Mouse (Mus musculus) heart, embryonic 16.5 days (tissue): ENCODE results near the gene C87436. TPM values are rescaled to one million over a fixed set of nuclear protein-coding genes. Genes with fewer than 3 reads are reported as not detected.
A peak's percentile ranks its signal among the peaks of the same experiment; 100 is the strongest.

ENCODE experiments used
- ATAC-seq: fragments of 200-750 bp; cut with Nextera tagmentation; replicated peaks from 2 replicates; pipeline ENCODE4 v1.8.0; 2017; ENCODE audit warnings: moderate number of reproducible peaks; ENCODE audit not compliant: insufficient read depth, low FRiP score; ENCODE audit errors: extremely low read depth
- H3K27ac ChIP-seq: fragments of 300-500 bp; sonication (generic); 2 replicates; pipeline ENCODE4 v1.5.1; 2014; ENCODE audit warnings: mild to moderate bottlenecking, low read length, control low read depth, moderate library complexity
- H3K27me3 ChIP-seq: fragments of 300-500 bp; sonication (generic); 2 replicates; pipeline ENCODE4 v1.6.1; 2014; ENCODE audit warnings: low read length, mixed read lengths; ENCODE audit not compliant: control insufficient read depth, insufficient read depth
- H3K36me3 ChIP-seq: fragments of 300-500 bp; sonication (generic); 2 replicates; pipeline ENCODE4 v1.6.1; 2014; ENCODE audit not compliant: control insufficient read depth, insufficient read depth
- H3K4me1 ChIP-seq: fragments of 300-500 bp; sonication (generic); 2 replicates; pipeline ENCODE4 v1.6.1; 2014; ENCODE audit warnings: low read length, mixed read lengths; ENCODE audit not compliant: control insufficient read depth, insufficient read depth
- H3K4me2 ChIP-seq: fragments of 300-500 bp; sonication (generic); 2 replicates; pipeline ENCODE4 v1.6.1; 2014; ENCODE audit warnings: low read depth, mild to moderate bottlenecking, control low read depth, low read length
- H3K4me3 ChIP-seq: fragments of 300-500 bp; sonication (generic); 2 replicates; pipeline ENCODE4 v1.5.1; 2014; ENCODE audit warnings: mild to moderate bottlenecking, control low read depth, low read length
- H3K9ac ChIP-seq: fragments of 300-500 bp; sonication (generic); 2 replicates; pipeline ENCODE4 v1.6.1; 2014; ENCODE audit warnings: low read length, control low read depth
- H3K9me3 ChIP-seq: fragments of 300-500 bp; sonication (generic); replicated peaks from 2 replicates; pipeline ENCODE4 v1.6.1; 2016; ENCODE audit warnings: low read length; ENCODE audit not compliant: control insufficient read depth
- WGBS: fragments of 180-500 bp; shearing (Covaris S2); extraction: QIAGEN DNeasy Blood & Tissue Kit; methylation state at CpG from one replicate; pipeline ENCODE4 v1.1.7; 2014; 5-methylcytosine and 5-hydroxymethylcytosine counted together
- polyA plus RNA-seq: library from polyadenylated mRNA; unstranded; fragments of >200 nt; fragmentation: Nextera tagmentation; extraction: Ambion mirVana; gene quantifications from 2 replicates; pipeline ENCODE4 v1.2.1, GENCODE M21; 2015

C87436 gene
- 18.5 and 20.1 TPM in 2 replicates for polyA plus RNA-seq

DNA sequence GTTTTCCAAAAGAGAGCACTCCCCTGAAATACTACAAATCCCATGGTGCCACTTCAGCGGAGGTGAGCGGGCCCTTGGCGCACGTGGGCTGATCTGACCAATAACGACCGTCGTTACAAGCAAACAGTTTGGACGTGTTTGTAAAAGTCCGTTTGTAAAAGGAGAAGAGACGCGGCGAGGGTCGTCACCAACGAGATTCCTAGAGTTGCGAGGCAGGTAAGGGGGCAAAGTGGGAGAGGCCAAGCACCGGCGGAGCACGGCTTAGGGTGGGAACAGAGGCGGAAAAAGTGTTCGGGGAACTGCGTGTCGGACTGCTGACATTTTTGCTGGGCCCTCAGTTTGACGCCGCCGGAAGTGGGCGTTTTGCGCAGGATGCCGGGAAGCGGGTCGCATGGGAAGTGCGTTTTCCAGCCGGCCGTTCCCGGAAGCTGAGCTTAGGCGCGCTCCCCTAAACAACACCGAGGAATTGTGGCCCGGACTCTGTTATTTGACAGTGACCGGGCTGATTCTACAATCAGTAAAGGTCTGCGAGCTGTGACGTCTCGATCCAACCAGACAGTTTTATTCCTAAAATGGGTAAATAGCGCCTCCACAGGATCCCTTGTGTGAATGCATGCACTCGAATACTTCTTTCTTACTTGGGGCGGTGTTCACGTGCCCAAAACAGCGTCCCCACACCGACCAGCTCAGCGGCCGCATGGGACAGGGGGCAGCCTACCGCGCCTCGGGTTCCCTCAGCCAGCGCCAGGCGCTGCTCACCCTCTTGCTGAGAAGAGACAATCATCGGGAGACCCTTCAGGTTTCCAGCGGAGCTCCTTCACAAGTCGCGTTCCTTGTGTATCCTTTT lies at the start of gene C87436:
Gene C87436, plus strand, starts transcription at position 103 of the 847 bp plus-strand sequence.
- peak within 1 kb of the TSS; percentile 88 for H3K9ac ChIP-seq
- H3K27ac ChIP-seq = peak within 1 kb of the TSS; percentile 97
- peak; percentile 95 for ATAC-seq
- peak within 1 kb of the TSS; percentile 89 for H3K4me2 ChIP-seq
- peak within 1 kb of the TSS; percentile 82 for H3K4me3 ChIP-seq
- H3K27me3 ChIP-seq = no peaks in the 10 kb centered on the region
- peaks cover 19% of the 10 kb centered on the region for H3K36me3 ChIP-seq
- under 1% methylated on average over 59 of the region's 59 CpGs for WGBS
- H3K9me3 ChIP-seq = no peaks in the 10 kb centered on the region
- peaks cover 6% of the 10 kb centered on the region for H3K4me1 ChIP-seq

DNA sequence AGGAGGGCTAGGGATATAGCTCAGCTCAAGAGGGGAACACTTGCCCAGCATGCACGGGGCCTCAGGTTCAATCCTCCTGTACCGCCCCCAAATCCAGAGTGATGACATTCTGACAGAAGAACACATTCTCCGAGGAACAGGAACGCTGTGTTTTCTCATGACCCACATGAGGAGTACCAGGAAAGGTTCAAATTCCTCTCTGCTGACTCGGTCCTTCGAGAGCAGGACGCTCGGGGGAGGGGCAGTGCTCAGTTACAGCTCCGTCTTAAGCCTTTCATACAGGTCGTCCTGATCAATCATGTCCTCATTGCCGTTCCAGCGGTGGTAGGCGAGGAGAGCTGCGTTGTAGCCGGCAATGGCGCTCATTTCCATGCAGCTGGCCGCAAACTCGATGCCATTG lies 49.7 kb upstream of the C87436 start:
- no peak overlapping the region for H3K9ac ChIP-seq
- no peak overlapping the region for H3K4me2 ChIP-seq
- no peaks in the 10 kb centered on the region for H3K4me1 ChIP-seq
- peaks cover 41% of the 10 kb centered on the region for H3K36me3 ChIP-seq
- no peaks in the 10 kb centered on the region for H3K27me3 ChIP-seq
- no peak for ATAC-seq
- no peak overlapping the region for H3K4me3 ChIP-seq
- no peak overlapping the region for H3K27ac ChIP-seq
- no peaks in the 10 kb centered on the region for H3K9me3 ChIP-seq
- WGBS = 63% methylated on average over 18 of the region's 18 CpGs

GRCm38 (mm10) chr6:86391326-86391725 lies 46.8 kb upstream of the C87436 start:
- no peaks in the 10 kb centered on the region for H3K27me3 ChIP-seq
- peaks cover 17% of the 10 kb centered on the region for H3K4me1 ChIP-seq
- no peak overlapping the region for H3K27ac ChIP-seq
- 96% methylated on average over 5 of the region's 5 CpGs for WGBS
- no peak for ATAC-seq
- no peak overlapping the region for H3K4me3 ChIP-seq
- no peak overlapping the region for H3K9ac ChIP-seq
- no peaks in the 10 kb centered on the region for H3K9me3 ChIP-seq
- H3K4me2 ChIP-seq = no peak overlapping the region
- H3K36me3 ChIP-seq = peaks cover 45% of the 10 kb centered on the region

DNA sequence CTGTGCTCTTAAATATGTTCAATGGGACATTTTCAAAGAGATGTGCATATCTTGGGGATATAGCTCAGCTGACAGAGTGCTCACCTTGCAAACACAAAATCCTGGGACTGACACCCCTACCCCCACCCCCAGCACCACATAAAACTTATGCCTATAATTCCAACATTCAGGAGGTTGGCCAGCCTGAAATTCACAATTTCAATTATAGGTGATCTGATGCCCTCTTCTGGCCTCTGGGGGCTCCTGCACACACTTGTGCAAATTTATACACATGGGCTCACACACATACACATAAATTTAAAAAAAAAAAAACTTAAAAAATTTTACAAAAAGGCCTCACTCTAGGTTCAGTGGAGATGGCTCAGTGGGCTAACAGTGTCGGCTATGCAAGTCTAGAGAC lies 45.0 kb upstream of the C87436 start:
- ATAC-seq = no peak
- H3K9me3 ChIP-seq = no peaks in the 10 kb centered on the region
- peaks cover 38% of the 10 kb centered on the region for H3K36me3 ChIP-seq
- 86% methylated on average over 1 of the region's 1 CpGs for WGBS
- no peak overlapping the region for H3K4me2 ChIP-seq
- H3K27me3 ChIP-seq = no peaks in the 10 kb centered on the region
- no peak overlapping the region for H3K27ac ChIP-seq
- H3K9ac ChIP-seq = no peak overlapping the region
- peaks cover 23% of the 10 kb centered on the region for H3K4me1 ChIP-seq
- H3K4me3 ChIP-seq = no peak overlapping the region

GRCm38 (mm10) chr6:86394078-86394720 lies 44.0 kb upstream of the C87436 start:
- Histone ChIP-seq H3K4me2 (no peak overlapping the region), H3K27ac (no peak overlapping the region), H3K9ac (no peak overlapping the region), H3K4me3 (no peak overlapping the region), H3K4me1 (peaks cover 23% of the 10 kb centered on the region), H3K27me3 (no peaks in the 10 kb centered on the region), H3K9me3 (no peaks in the 10 kb centered on the region), H3K36me3 (peaks cover 28% of the 10 kb centered on the region)
- 86% methylated on average over 17 of the region's 17 CpGs for WGBS
- no peak for ATAC-seq

DNA sequence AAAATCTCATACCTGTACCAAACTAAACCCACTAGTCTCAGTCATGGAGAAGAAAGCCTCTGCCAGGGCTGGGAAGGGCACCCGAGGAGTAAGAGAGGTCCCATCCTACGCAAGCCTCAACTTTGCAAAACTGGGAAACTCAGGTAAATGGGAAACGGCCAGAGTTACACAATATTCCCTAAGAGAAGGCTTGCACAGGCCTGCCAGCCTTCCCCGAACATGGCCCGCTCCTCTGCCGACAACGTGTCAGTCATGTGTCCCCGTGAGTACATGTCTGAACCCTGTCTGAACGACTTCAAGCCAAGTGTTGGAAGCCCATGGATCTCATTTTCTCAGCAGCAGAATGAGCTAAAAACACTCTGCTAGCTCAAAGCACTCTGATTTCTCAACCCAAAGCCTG lies 43.2 kb upstream of the C87436 start:
- Histone ChIP-seq H3K27ac (no peak overlapping the region), H3K4me1 (peaks cover 23% of the 10 kb centered on the region), H3K27me3 (no peaks in the 10 kb centered on the region), H3K36me3 (peaks cover 25% of the 10 kb centered on the region), H3K9me3 (no peaks in the 10 kb centered on the region), H3K4me2 (peak overlapping the region; percentile 88; the same call in 1 of the 2 replicates), H3K9ac (no peak overlapping the region), H3K4me3 (no peak overlapping the region)
- WGBS = 72% methylated on average over 9 of the region's 9 CpGs
- ATAC-seq = no peak

DNA sequence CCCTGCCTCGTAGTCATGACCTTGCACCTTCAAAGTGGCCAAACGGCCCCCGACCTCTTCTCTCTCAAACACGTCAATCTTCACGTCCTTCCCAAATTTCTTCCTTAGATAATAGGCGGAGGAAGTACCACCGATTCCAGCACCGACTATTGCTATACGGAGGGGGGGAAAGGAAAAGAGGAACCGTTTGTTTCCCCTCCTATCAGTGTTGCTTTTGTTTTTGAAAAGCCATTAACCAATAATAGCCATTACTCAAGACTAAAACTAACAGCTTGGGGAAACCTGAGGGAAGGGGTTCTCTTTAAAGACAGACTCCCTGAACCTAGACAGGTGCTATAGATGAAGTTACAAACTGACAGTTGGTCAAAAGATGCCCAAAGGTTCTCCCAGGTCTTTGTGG lies 42.2 kb upstream of the C87436 start:
- Histone ChIP-seq H3K4me1 (peaks cover 26% of the 10 kb centered on the region), H3K4me3 (peak overlapping the region; percentile 81), H3K27me3 (no peaks in the 10 kb centered on the region), H3K9me3 (no peaks in the 10 kb centered on the region), H3K4me2 (peak overlapping the region; percentile 88), H3K36me3 (peaks cover 15% of the 10 kb centered on the region), H3K27ac (peak overlapping the region; percentile 84), H3K9ac (peak overlapping the region; percentile 81)
- WGBS = 23% methylated on average over 10 of the region's 10 CpGs
- ATAC-seq = no peak

DNA sequence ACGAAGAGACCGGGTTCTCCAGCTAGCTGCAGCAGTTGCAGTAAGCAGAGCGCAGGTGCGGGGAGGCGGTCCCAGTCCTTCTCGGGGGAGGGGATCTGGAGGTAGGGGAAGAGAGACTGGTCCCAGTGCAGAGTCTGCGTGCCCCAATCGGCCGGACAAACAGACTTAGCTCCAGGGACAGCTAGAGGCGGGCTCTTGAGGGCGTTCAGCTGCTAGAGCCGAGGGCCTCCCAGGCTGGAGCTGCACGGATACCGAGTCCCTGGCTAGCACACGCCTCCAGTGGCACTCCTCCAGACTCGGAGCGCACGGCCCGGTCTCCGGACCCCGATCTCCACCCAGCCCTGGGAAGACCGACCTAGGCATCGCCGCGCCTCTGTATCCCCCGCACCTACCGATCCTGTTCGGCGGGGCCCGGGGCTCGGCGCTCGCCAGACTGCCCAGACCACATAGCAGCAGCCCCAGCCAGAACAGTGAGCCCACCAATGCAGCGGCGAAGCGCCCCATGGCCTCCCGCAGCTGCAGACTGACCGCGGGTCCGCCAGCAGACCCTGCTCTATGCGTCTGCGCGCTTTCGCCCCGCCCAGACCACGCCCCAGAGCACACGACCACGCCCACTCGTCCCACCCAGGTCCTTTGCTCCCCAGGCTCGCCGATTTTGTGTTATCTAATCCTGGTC lies 41.5 kb upstream of the C87436 start, which contains the start of gene Pcyox1:
Gene Pcyox1, minus strand, starts transcription at position 574 of the 676 bp plus-strand sequence.
- Histone ChIP-seq H3K36me3 (peaks cover 8% of the 10 kb centered on the region), H3K4me3 (peak within 1 kb of the TSS; percentile 81), H3K4me2 (peak within 1 kb of the TSS; percentile 88), H3K27me3 (no peaks in the 10 kb centered on the region), H3K4me1 (peaks cover 27% of the 10 kb centered on the region), H3K9ac (peak within 1 kb of the TSS; percentile 81), H3K27ac (peak within 1 kb of the TSS; percentile 84), H3K9me3 (no peaks in the 10 kb centered on the region)
- peak; percentile 97 for ATAC-seq
- under 1% methylated on average over 51 of the region's 51 CpGs for WGBS
